Mouse (Mus musculus) bone marrow, adult 2 months (tissue): ENCODE measurements around the gene Chmp3.

Experiments
- CTCF ChIP-seq: fragments of 200-500 bp; IDR thresholded peaks from 2 replicates; pipeline ENCODE4 v1.5.1; 2011; ENCODE audit warnings: low read length, control low read depth; ENCODE audit not compliant: control insufficient read depth, insufficient read depth
- POLR2A ChIP-seq: fragments of 200-500 bp; IDR thresholded peaks from 2 replicates; pipeline ENCODE4 v1.6.1; 2011; ENCODE audit warnings: low read depth, mild to moderate bottlenecking, control low read depth, low read length, borderline replicate concordance; ENCODE audit not compliant: control insufficient read depth

DNA sequence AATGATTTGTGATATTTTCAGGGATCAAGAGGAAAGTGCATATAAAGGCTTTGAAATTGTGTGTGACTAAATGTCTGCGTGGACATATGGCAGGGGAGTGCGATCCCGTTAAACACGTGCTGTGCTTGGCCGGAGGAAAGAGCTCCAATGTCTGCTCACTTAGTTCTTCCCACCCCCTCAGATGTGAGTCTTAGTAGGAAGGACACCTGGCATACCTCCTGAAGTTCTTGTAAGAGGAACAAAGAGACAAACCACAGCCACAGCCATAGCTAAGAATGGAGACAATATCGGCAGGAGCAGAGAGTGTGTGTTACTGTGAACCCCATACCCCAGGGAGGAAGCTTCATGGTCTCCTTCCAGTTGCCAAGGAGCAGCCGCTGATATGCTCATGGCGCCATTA is 13.4 kb upstream of the Chmp3 start:
- TF ChIP-seq POLR2A (no peak), CTCF (no peak)
